Mouse (Mus musculus) cerebellum, adult 2 months (tissue): ENCODE measurements at regions not wholly inside any gene's neighbourhood (a gene's known extent, or its start where the extent isn't known, plus 50 kb on each side); places are given as distances from the start of the nearest gene placed in this dataset.

ENCODE experiments used
- DNase-seq, 2 experiments: peaks; one replicate each; pipeline ENCODE4 v3.0.0; 2021
- H3K27ac ChIP-seq: fragments of 200-500 bp; 2 replicates; pipeline ENCODE4 v1.5.1; 2012; ENCODE audit warnings: low read length, control low read depth, inconsistent platforms; ENCODE audit not compliant: insufficient read depth
- H3K27me3 ChIP-seq: fragments of 200-500 bp; 2 replicates; pipeline ENCODE4 v1.6.1; 2012; ENCODE audit warnings: inconsistent platforms, mild to moderate bottlenecking, low read length, moderate library complexity; ENCODE audit not compliant: control insufficient read depth, insufficient read depth
- H3K4me1 ChIP-seq: fragments of 200-500 bp; 2 replicates; pipeline ENCODE4 v1.6.1; 2011; ENCODE audit warnings: low read length; ENCODE audit not compliant: control insufficient read depth, insufficient read depth
- H3K4me3 ChIP-seq: fragments of 200-500 bp; replicated peaks from 2 replicates; pipeline ENCODE3; 2011; ENCODE audit warnings: mild to moderate bottlenecking, low read depth, low read length, control low read depth; ENCODE audit not compliant: insufficient read depth
- CTCF ChIP-seq: fragments of 200-500 bp; IDR thresholded peaks from 2 replicates; pipeline ENCODE4 v1.5.1; 2011; ENCODE audit warnings: low read depth, mild to moderate bottlenecking, control low read depth, low read length, moderate library complexity, borderline replicate concordance; ENCODE audit not compliant: insufficient read depth
- POLR2A ChIP-seq: fragments of 200-500 bp; IDR thresholded peaks from 2 replicates; pipeline ENCODE4 v1.6.1; 2011; ENCODE audit warnings: low read length, control low read depth, borderline replicate concordance; ENCODE audit not compliant: insufficient read depth
- WGBS: fragments of 180-500 bp; shearing (Covaris S2); methylation state at CpG from one replicate; pipeline ENCODE4 v1.1.7; 2018; 5-methylcytosine and 5-hydroxymethylcytosine counted together

DNA sequence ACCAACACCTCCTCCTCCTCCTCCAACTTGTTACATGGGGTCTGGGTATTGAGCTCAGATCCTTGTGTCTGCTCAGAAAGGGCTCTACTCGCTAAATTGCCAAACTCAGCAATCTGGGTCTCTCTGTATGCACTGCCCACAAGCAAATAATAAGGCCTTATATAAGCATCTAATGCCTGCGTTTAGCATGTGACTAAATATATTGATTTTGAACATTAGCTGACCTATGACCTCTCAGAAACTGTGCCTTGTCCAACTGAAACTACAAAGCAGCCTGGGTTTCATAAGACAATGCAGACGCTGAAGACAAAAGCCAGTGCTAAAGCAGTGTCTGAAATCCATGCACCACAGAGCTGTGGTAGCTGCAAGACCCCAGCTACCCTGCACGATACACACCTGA lies 206.3 kb upstream of the Mkln1 start:
- DNase-seq: no peak
- Histone ChIP-seq H3K4me1 (peaks cover 15% of the 10 kb centered on the region), H3K27me3 (no peaks in the 10 kb centered on the region), H3K27ac (no peak overlapping the region), H3K4me3 (no peak overlapping the region)
- 83% methylated on average over 4 of the region's 4 CpGs for WGBS
- no peak for TF ChIP-seq POLR2A
- TF ChIP-seq CTCF: no peak

DNA sequence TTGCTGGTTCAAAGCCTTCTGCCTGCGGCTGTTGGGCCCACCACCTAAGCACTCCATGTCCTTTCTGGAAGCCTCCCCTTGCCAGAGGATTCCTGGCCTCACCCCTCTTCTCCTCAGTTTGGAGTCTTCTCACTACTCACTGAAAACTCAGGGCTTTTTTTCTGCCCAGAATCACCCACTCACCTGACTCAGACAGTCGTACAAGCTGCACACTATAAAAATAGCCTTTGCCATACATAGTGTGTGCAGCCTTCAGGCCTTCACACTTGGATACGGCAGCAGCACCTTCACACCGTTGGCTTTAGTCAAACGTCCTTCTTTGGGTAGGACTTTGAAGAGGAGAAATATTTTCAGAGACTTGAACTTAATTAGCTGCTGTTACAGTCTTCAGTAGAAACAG lies 205.3 kb upstream of the Mkln1 start:
- 65% methylated on average over 5 of the region's 5 CpGs for WGBS
- Histone ChIP-seq H3K27ac (no peak overlapping the region), H3K27me3 (no peaks in the 10 kb centered on the region), H3K4me3 (no peak overlapping the region), H3K4me1 (peaks cover 17% of the 10 kb centered on the region)
- TF ChIP-seq POLR2A: no peak
- no peak for TF ChIP-seq CTCF
- DNase-seq: no peak

DNA sequence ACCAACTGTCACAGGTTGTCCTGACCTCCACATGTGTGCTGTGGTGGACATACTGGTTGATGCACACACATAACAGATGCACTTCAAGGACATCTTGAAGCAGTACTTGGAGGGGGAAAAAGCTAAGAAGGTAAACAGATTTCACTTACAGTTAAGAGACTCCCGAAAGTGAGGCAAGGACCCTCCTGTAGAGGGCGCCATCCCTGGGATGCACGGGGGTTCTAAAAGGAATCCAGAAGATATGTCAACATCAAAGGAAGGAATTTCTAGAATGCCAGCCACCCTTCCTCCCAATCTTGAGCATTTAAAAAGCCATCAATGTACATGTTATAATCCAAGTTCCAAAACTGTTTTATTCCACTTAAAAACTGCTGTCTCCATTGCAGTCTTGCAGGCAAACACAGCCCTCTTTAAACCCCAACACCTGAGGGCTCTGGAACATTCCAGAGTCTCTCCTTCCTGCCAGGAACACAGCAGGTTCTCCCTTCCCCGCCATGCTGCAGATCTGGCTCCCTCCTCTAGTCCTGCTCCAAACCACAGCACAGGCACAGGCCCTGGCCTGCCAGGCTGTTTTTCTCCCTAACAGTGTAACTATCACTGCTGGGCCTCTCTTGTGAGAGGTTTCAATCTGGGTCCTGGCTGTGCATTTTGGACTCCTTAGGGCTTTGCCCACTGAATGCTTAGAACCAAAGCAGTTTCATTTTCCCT lies 200.8 kb upstream of the Mkln1 start:
- no peak overlapping the region for H3K4me3 ChIP-seq
- no peak overlapping the region for H3K27ac ChIP-seq

DNA sequence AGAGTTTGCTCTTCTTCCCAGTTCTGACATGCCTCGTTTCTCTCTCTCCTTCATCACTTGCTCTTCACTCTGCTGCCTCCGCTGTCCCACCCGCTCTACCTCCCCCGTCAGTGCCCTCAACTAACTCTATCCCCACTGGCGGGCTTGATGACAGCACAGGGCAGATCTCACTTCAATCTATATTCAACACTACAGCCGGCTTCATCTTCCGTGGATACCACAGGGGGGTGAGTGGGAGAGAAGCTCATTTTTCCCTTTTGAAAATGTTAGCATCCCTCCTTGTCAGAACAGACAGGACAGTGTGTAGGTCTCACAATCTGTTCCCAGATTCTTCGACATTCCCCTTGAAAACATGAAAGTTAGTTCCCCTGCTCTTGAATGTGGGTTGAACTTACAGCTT lies 200.2 kb upstream of the Mkln1 start:
- Histone ChIP-seq H3K4me1 (peaks cover 23% of the 10 kb centered on the region), H3K4me3 (no peak overlapping the region), H3K27me3 (no peaks in the 10 kb centered on the region), H3K27ac (no peak overlapping the region)
- WGBS: 65% methylated on average over 8 of the region's 8 CpGs
- no peak for DNase-seq
- TF ChIP-seq CTCF (no peak), POLR2A (no peak)

More for the DNA sequence above, 200.8 kb upstream of the Mkln1 start:
- TF ChIP-seq POLR2A (no peak), CTCF (peak; percentile 23; the same call in 1 of the 2 replicates)
- Histone ChIP-seq H3K27me3 (no peaks in the 10 kb centered on the region), H3K4me1 (peaks cover 23% of the 10 kb centered on the region)
- WGBS: 36% methylated on average over 4 of the region's 4 CpGs
- DNase-seq: peak; percentile 64 to 71

DNA sequence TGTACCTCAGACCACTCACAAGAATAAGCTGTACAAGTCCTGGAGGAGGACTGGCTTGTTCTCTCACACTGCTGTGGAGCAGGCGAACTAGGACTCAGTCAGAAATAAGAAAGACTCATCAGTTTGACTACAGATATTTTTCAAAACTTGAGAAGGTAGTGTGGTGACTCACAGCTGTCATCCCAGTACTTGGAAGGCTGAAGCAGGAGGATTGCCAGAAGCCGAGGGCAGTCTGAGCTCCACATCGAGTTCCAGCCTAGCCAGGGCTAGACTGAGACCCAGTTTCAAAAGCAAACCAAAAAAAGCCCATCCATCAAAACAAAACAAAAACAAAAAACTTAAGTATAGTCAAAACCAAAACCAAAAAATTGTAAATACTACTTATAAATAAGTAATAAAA lies 197.8 kb upstream of the Mkln1 start:
- no peak for DNase-seq
- TF ChIP-seq CTCF (no peak), POLR2A (no peak)
- Histone ChIP-seq H3K4me1 (peaks cover 32% of the 10 kb centered on the region), H3K27ac (no peak overlapping the region), H3K4me3 (no peak overlapping the region), H3K27me3 (no peaks in the 10 kb centered on the region)
- 34% methylated on average over 3 of the region's 3 CpGs for WGBS

- no peak for DNase-seq
- Histone ChIP-seq H3K4me3 (no peak overlapping the region), H3K27ac (no peak overlapping the region), H3K4me1 (peaks cover 30% of the 10 kb centered on the region), H3K27me3 (no peaks in the 10 kb centered on the region)
- 76% methylated on average over 4 of the region's 4 CpGs for WGBS
- TF ChIP-seq CTCF (no peak), POLR2A (no peak)
Measured at GRCm38 (mm10) chr6:31201375-31201972, 197.1 kb upstream of the Mkln1 start.

GRCm38 (mm10) chr6:31202594-31202993 lies 195.9 kb upstream of the Mkln1 start:
- Histone ChIP-seq H3K4me3 (no peak overlapping the region), H3K27ac (no peak overlapping the region), H3K27me3 (no peaks in the 10 kb centered on the region), H3K4me1 (peaks cover 28% of the 10 kb centered on the region)
- TF ChIP-seq CTCF: no peak
- no peak for DNase-seq

DNA sequence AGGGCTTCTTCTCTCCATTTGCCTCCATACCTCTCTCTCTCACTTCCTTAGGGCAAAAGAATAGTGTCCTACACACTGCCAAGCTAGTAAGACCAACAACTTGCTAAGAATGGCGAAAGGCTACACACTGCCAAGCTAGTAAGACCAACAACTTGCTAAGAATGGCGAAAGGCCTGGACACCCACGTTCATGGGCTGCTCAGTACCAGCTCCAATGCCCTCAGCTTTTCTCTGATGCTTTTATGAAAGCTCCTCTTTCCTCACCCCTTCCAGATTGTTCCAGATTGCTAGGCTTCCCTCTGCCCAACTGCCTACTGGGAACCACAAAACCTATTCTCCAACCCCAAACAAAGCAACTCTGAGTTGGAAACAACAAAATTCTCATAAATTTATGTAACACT lies 194.1 kb upstream of the Mkln1 start:
- Histone ChIP-seq H3K4me1 (peaks cover 20% of the 10 kb centered on the region), H3K4me3 (no peak overlapping the region), H3K27ac (no peak overlapping the region), H3K27me3 (no peaks in the 10 kb centered on the region)
- DNase-seq: no peak
- 81% methylated on average over 3 of the region's 3 CpGs for WGBS
- TF ChIP-seq CTCF: no peak
- no peak for TF ChIP-seq POLR2A
